Mouse (Mus musculus) gastrocnemius, postnatal 25 days (tissue): ENCODE results near the gene Dok5. TPM values are rescaled to one million over a fixed set of nuclear protein-coding genes. Genes with fewer than 3 reads are reported as not detected.
A peak's percentile ranks its signal among the peaks of the same experiment; 100 is the strongest.

Experiments
- DNase-seq: peaks from one replicate; pipeline ENCODE4 v3.0.0; 2022
- long read RNA-seq, 2 experiments: library from polyadenylated mRNA; stranded (forward); transcript quantifications; one replicate each; pipeline ENCODE4 v2.0.0; 2021
- total RNA-seq, 2 experiments: library from RNA; stranded (reverse); gene quantifications; 1 replicate in 1 of 2; 2 replicates in 1 of 2; pipeline ENCODE4 v1.2.3; 2021

Gene Dok5
- total RNA-seq: 1 to 10 TPM; 8.6 to 8.8 TPM
- long read RNA-seq, experiment 1, transcript Dok5-201 (8 exons, 1,768 nt): major isoform, 8 of 14 reads
- long read RNA-seq, experiment 1, partial matches to known transcripts: 5 of 14 reads
- long read RNA-seq, experiment 1, other reads (novel, unspliced or antisense): 1 of 14 reads
- long read RNA-seq, experiment 2, transcript Dok5-201 (8 exons, 1,768 nt): major isoform, 8 of 9 reads
- long read RNA-seq, experiment 2, partial matches to known transcripts: 0 of 9 reads
- long read RNA-seq, experiment 2, other reads (novel, unspliced or antisense): 1 of 9 reads

- DNase-seq: peak; percentile 78
These were observed at the start of gene Dok5 for GRCm38 (mm10) chr2:170731632-170732561. Gene Dok5 (plus strand): TSS chr2:170731807.

DNA sequence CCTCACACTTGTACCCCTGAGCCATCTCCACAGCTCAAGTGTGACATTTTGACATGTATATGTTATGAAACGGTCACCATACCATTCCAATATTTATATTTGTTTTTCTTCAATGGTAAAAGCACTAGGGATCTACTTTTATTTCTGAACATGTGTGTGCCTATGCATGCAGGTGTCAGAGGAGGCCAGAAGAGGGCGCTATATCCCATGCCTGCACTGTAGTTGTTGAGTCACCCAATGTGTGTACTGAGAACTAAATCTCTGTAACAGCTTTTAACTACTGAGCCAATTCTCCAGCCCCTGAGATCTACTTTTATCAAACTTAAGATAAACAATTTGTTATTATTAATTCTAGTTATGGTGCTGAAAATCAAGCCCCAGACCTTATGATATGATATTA is 48.2 kb upstream of the Dok5 start:
- no peak for DNase-seq

DNA sequence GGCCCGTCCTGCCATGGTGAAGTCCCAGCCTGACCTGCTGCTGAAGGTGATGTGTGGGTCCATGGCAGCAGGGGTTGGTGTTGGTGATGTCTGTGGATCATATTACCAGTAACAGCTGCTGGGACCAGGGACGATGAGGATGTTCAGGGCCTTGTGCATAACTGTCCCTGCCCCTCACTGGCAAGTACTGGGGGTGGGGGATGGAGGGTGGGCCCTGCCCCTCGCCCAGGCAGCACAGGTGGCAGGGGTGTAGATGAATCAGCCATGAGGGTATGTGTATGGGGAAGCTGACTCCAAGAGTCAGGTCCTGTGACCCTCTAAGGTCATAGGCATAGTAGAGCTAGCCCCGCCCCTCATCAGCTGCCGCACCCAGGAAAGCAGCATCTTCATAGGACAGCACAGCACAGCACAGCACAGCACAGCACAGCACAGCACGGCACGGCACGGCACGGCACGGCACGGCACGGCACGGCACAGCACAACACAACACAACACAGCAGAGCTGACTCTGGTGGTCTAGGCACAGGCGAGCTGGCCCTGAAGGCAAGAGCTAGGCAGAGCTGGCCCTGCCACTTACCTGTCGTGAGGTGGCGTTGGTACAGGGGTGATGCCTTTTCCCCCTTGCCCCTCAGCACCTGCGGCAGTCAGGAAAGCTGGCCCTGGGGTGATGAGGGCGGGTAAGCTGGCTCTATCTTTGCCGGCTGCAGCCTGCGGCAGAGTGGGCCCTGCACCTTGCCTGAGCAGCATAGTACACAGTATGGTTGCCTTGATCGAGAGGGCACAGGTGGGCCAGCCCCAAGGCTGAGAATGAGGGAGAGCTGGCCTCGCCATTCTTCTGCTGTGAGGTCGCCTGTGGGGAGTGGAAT is 36.3 kb upstream of the Dok5 start:
- no peak for DNase-seq

DNA sequence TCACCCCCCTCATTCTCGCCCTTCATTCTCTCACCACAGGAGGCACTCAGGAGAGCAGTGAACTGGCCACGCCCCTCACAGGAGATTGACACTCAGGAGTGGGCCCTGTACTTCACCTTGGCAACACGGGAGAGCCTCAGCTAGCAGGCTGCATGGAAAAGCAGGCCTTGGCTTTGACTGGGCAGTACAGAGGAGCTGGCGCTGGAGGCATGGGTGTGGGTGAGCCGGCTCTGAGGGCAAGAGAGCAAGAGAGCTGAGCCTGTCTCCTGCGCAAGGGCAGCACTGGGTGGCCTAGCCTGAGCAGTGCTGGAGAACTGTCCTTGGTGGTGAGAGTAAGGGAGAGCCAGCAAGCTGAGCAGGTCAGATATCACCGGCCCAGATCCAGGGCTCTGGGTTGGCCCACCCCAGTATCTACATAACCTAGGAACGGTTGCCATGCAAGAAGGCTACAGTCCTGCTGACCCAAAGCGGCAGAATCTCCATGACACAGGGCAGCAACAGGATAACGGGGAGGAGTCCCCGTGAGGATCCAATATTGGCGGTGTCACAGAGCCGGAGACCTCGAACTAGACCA is 35.6 kb upstream of the Dok5 start:
- no peak for DNase-seq

DNA sequence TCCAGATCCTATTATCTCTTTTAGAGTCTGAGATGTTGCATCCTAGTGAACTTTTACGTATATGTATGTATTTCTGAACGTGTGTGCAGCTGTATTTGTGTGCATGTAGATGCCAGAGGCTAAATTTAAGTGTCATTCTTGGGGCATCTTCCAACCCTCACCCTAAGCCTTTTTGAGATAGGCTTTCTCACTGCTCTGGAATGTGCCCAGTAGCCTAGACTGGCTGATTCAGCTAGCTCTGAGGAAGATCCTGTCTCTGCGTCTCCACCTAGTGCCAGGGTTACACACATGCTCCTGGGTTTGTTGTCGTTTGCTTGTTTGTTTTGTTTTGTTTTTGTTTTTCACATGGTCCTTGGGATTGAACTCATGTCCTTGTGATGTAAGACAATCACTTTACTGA is 31.1 kb upstream of the Dok5 start:
- no peak for DNase-seq

GRCm38 (mm10) chr2:170706488-170706887 is 25.1 kb upstream of the Dok5 start:
- no peak for DNase-seq

GRCm38 (mm10) chr2:170707672-170708071 is 23.9 kb upstream of the Dok5 start:
- no peak for DNase-seq

GRCm38 (mm10) chr2:170708901-170709300 is 22.7 kb upstream of the Dok5 start:
- no peak for DNase-seq

GRCm38 (mm10) chr2:170712658-170713285 is 18.8 kb upstream of the Dok5 start:
- DNase-seq: no peak

DNA sequence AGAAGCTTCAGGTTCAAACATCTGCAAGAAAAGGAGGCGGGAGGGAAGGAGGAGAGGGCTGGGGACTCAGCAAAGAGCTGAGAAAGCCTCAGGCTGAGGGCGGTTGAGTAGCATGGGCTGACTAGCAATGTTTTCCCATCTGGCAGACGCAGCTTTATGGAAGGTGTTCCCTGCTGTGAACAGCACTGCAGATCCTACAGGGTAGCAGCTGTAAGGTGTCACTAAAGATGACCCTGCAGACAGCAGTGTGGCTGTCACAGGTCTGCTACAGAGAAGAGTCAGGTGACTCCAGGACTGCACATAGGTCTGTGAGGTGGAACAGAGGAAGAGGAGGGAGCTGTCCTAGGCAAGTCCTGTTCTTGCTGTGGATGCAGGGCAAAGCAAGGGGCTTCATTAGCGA is 11.2 kb upstream of the Dok5 start:
- DNase-seq: no peak

DNA sequence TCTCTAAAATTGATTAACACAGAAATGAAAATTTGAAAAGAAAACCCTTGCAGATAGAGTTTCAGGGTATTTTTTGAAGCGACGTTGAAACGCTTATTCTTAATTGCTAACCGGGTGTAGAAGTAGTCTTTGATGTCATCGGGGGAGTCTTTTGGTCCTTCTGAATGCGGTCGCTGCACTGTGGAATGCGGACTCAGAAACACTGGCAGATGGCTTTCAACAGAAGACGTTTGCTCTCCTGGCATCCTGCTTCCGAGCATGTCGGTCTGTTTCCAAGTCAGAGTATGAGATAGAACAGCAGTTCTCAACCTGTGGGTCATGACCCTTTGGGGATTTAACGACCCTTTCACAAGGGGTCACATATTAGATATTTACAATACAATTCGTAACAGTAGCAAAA is 7.5 kb upstream of the Dok5 start:
- no peak for DNase-seq

GRCm38 (mm10) chr2:170724716-170725115 is 6.9 kb upstream of the Dok5 start:
- no peak for DNase-seq

- DNase-seq: no peak
These were observed 5.8 kb upstream of the Dok5 start for GRCm38 (mm10) chr2:170725796-170726195.

DNA sequence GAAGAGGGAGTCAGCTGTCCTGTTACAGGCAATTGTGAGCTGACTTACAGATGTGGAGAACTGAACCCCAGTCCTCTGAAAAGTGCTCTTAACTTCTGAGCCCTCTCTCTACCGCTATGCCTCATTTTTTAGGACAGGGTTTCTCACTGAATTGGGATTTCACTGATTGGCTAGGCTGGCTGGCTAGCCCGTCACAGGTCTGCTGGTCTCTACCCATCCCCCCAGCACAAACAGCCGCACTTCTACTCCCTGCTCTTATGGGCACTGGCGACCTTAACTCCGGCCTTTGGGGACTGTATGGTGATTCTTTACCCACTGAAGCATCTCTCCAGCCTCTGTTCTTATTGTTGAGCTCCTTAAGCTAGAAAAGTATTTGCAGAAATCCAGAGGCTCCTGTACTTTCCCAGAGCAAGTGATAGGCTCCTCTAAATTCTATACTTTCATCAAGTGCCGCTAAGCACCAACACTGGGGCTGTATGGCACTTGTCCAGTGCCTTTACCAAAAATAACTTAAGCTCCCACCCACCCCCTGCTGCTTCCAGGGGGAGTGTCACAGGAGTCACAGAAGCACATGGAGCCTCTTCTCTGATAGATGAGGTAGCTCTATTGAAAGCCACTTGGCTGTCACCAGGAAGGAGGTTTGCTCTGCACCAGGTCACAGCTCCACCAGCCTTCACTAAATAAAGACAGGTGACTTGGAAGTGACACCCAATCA is 4.5 kb upstream of the Dok5 start:
- DNase-seq: no peak

DNA sequence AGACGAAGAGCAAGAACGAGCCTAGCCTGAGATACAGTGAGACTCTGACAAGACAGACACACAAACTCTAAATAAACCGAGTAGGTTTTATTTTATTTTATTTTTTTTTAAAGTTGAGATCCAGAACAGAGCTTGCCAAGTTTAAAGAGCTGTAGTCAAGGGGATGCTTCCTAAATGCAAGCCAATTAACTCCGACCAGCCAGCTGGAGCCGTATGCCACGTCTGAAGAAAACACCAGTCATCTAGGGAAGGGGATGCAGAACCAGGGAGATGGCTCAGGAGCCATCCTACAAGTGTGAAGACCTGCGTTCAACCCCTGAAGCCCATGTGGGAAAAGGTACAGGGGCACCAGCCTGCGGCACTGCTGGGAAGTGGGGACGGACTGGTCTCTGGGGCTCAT is 2.7 kb upstream of the Dok5 start:
- no peak for DNase-seq

DNA sequence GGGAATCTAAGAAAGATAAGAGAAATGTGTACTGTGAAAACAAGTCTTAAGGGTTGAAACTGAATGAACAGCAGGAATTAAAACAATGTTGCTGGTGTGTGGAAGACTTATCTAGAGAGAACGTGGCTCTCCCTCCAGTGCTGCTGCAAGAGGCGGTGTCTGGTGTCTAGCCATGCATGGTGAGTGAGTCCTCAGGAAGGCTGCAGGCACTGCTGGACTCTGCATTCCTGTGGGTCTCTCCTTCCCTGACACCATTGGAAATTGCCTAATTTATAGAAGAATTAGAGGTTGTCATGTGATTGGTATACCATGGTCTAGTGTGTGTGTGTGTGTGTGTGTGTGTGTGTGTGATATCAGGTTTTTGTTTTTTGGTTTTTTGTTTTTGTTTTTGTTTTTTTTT is 1.9 kb upstream of the Dok5 start:
- no peak for DNase-seq

- no peak for DNase-seq
These were observed 1.5 kb upstream of the Dok5 start for GRCm38 (mm10) chr2:170730136-170730535.

DNA sequence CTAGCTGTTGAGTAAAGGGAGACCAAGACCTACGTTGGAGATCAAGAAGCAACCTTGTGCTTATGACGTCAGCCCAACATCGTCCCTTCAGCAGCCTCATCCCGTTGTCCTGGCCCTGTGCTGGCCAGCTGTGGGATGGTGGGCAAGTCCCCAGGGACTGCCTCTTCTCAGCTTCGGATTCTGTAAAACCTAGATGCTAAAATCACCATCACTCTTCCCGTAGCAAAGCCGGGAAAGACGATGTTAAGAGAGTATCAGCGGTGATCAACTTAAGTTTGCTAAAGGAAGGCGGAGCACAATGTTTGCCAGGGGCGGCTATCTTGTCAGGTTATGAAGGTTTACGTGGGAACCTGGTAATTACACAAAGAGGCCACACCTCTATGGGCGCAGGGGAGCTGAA is 826 bp upstream of the Dok5 start:
- no peak for DNase-seq

- no peak for DNase-seq
These were observed 402 bp upstream of the Dok5 start for GRCm38 (mm10) chr2:170731205-170731604.

- DNase-seq: no peak
These were observed 2.1 kb downstream of the Dok5 start for GRCm38 (mm10) chr2:170733671-170734070.

- no peak for DNase-seq
These were observed 2.8 kb downstream of the Dok5 start for GRCm38 (mm10) chr2:170734446-170734845.
